Mouse (Mus musculus): ENCODE measurements at regions not wholly inside any gene's neighbourhood (a gene's known extent, or its start where the extent isn't known, plus 50 kb on each side); places are given as distances from the start of the nearest gene placed in this dataset.
A peak's percentile ranks its signal among the peaks of the same experiment; 100 is the strongest.

DNA sequence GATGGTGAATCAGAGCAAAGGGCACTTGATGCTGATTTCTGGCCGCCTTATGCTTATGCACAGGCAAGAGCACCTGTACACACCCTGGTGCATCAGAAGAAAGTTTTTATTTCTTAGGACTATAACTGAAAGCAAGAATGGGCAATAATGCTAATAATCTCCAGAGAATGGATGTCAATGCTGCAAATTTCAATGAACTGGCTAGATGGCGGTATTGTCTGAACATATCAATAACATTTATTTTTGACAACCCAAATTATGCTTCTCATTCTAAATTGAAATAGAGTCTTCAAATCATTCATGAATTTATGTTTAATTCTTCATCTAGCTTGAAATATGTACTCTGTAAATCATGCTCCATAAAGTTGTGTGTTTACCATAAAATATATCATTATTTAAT is 399.0 kb downstream of the Flrt2 start:
- Histone ChIP-seq H3K4me1 (replicated peaks; ENCODE audit: control insufficient read depth, insufficient read depth, low read length) (no peaks in the 10 kb centered on the region), H3K4me3 (replicated peaks; ENCODE audit: low read length) (no peak overlapping the region), H3K9me3 (ENCODE audit: control insufficient read depth, low read length) (no peaks in the 10 kb centered on the region), H3K36me3 (replicated peaks; ENCODE audit: control insufficient read depth, insufficient read depth) (no peaks in the 10 kb centered on the region), H3K27me3 (ENCODE audit: control insufficient read depth, insufficient read depth, low read length) (no peaks in the 10 kb centered on the region), H3K9ac (no peak overlapping the region), H3K4me2 (replicated peaks) (no peak overlapping the region), H3K27ac (no peak overlapping the region)
- 92% methylated on average over 2 of the region's 2 CpGs for WGBS
- DNase-seq (ENCODE audit: low spot score), result no peak
- ATAC-seq (ENCODE audit: low FRiP score), result no peak

DNA sequence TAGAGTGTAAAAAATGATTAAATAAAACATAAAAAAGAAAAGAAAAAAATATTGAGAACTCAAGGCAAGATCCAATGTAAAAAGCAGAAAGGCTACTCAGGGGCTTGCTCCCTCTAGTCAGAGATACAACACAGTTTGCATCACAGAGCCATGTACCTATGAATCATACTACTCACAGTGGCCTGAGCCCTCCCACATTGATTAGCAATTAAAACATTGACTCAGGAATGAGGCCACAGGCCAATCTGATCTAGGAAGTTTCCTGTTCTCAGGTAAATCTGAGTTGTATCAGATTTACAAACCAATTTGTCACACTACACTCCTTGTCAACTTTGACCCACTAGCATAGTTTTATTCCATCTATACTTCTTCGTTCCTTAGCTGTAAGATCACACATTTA is 414.2 kb downstream of the Flrt2 start:
- DNase-seq (ENCODE audit: low spot score) (no peak), ATAC-seq (ENCODE audit: low FRiP score) (no peak)
- 85% methylated on average over 1 of the region's 1 CpGs for WGBS
- no peaks in the 10 kb centered on the region for H3K4me1 ChIP-seq (replicated peaks; ENCODE audit: control insufficient read depth, insufficient read depth, low read length)
- no peaks in the 10 kb centered on the region for H3K27me3 ChIP-seq (ENCODE audit: control insufficient read depth, insufficient read depth, low read length)
- H3K9ac ChIP-seq, result no peak overlapping the region
- no peak overlapping the region for H3K4me3 ChIP-seq (replicated peaks; ENCODE audit: low read length)
- H3K4me2 ChIP-seq (replicated peaks), result no peak overlapping the region
- no peaks in the 10 kb centered on the region for H3K9me3 ChIP-seq (ENCODE audit: control insufficient read depth, low read length)
- no peak overlapping the region for H3K27ac ChIP-seq
- H3K36me3 ChIP-seq (replicated peaks; ENCODE audit: control insufficient read depth, insufficient read depth), result no peaks in the 10 kb centered on the region

DNA sequence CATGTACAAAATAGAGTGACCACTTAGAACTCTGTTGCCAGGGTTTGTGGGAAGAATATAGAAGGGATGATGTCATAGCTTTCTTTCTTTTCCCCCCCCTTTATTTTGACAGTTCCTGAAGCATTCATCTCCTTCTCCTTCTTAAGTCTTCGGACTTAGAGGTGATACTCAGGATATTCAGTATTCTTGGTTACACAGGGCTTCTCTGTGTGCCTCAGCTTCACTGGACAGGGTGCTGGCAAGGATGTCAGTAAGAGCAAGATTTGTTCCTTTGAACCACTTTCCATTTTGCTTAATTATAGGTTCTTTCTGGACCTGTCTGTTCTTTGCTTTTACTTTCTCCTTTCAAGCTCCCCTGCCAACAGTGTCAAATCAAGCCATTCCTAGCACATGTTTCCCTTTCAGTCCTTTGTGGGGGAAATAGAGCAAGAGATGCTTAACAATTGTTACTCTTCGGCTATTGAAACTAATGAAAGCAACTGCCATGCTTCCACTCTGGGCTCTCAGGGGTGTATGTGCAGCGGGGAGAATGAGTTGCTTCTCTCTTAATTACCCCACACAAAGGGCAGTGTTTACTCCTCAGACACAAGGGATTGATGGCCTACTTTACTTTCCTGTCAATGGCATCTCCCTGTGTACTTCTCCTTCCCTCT is 422.8 kb downstream of the Flrt2 start:
- peak; percentile 51; the same call in 1 of the 2 replicates for ATAC-seq (ENCODE audit: low FRiP score)
- no peak overlapping the region for H3K9ac ChIP-seq
- no peaks in the 10 kb centered on the region for H3K36me3 ChIP-seq (replicated peaks; ENCODE audit: control insufficient read depth, insufficient read depth)
- no peak overlapping the region for H3K27ac ChIP-seq
- no peaks in the 10 kb centered on the region for H3K27me3 ChIP-seq (ENCODE audit: control insufficient read depth, insufficient read depth, low read length)
- no peak overlapping the region for H3K4me3 ChIP-seq (replicated peaks; ENCODE audit: low read length)
- H3K4me1 ChIP-seq (replicated peaks; ENCODE audit: control insufficient read depth, insufficient read depth, low read length), result no peaks in the 10 kb centered on the region
- H3K4me2 ChIP-seq (replicated peaks), result no peak overlapping the region
- H3K9me3 ChIP-seq (ENCODE audit: control insufficient read depth, low read length), result no peaks in the 10 kb centered on the region
- no peak for DNase-seq (ENCODE audit: low spot score)
- WGBS, result 19% methylated on average over 3 of the region's 3 CpGs

DNA sequence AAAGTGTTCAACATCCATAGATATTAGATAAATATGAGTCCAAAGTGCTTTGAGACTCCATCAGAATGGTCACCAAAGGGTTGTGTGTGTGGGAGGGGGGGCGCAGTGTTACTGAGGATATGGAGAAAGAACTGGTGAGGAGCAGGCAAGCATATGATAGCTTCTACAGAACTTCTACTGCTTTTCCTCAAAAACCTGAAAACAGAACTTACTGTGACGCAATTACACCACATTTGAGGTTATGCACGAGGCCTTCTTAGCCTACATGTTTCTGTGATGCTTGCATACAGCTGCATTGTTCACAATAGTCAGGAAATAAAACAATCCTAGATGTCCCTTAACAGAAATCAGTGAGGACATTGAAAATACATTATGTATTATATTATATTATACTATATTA is 425.5 kb downstream of the Flrt2 start:
- ATAC-seq (ENCODE audit: low FRiP score), result no peak
- 92% methylated on average over 3 of the region's 3 CpGs for WGBS

DNA sequence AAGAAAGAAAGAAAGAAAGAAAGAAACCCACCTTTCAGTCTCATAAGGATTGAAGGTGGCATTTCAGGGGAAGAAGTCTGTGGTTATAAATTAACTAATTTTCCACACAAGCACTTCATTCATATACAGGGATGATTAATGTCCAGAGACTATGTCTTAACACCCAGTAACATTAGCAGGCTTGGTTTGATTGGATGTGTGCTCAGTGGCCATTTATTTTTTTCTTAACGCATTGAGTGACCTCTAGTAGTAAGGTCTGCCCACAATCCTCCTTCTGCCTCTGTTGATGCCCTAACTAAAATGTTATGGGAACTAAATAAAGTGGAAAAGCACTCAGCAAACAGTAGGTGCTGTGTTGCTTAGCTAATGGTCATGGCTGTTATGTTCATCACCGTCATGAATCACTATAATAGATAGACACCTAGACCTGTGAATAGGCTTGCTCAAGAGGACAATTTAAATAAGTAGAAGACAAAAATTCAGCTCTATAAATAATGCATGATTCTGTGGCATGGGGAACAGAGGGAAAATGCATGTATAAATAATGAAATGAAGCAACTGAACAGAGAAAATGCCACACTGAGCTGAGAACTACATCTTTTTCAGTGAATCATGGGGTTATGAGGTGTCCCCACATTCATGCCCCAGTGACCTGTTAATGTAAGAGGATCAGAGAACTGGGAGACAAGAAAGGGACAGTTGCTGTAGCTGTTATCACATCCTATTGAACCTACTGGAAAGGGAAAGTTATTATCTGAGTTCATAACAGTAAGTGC is 432.3 kb downstream of the Flrt2 start:
- H3K4me3 ChIP-seq (replicated peaks; ENCODE audit: low read length), result no peak overlapping the region
- 16% methylated on average over 2 of the region's 2 CpGs for WGBS
- no peak overlapping the region for H3K27ac ChIP-seq
- H3K27me3 ChIP-seq (ENCODE audit: control insufficient read depth, insufficient read depth, low read length), result no peaks in the 10 kb centered on the region
- H3K4me1 ChIP-seq (replicated peaks; ENCODE audit: control insufficient read depth, insufficient read depth, low read length), result no peaks in the 10 kb centered on the region
- H3K36me3 ChIP-seq (replicated peaks; ENCODE audit: control insufficient read depth, insufficient read depth), result no peaks in the 10 kb centered on the region
- DNase-seq (ENCODE audit: low spot score) (no peak), ATAC-seq (ENCODE audit: low FRiP score) (no peak)
- H3K4me2 ChIP-seq (replicated peaks), result no peak overlapping the region
- H3K9ac ChIP-seq, result no peak overlapping the region
- H3K9me3 ChIP-seq (ENCODE audit: control insufficient read depth, low read length), result no peaks in the 10 kb centered on the region

More for the DNA sequence above, 425.5 kb downstream of the Flrt2 start:
- Histone ChIP-seq H3K27ac (no peak overlapping the region), H3K4me1 (replicated peaks; ENCODE audit: control insufficient read depth, insufficient read depth, low read length) (no peaks in the 10 kb centered on the region), H3K27me3 (ENCODE audit: control insufficient read depth, insufficient read depth, low read length) (no peaks in the 10 kb centered on the region), H3K36me3 (replicated peaks; ENCODE audit: control insufficient read depth, insufficient read depth) (no peaks in the 10 kb centered on the region), H3K4me2 (replicated peaks) (no peak overlapping the region), H3K9ac (no peak overlapping the region), H3K4me3 (replicated peaks; ENCODE audit: low read length) (no peak overlapping the region), H3K9me3 (ENCODE audit: control insufficient read depth, low read length) (no peaks in the 10 kb centered on the region)
- no peak for DNase-seq (ENCODE audit: low spot score)

DNA sequence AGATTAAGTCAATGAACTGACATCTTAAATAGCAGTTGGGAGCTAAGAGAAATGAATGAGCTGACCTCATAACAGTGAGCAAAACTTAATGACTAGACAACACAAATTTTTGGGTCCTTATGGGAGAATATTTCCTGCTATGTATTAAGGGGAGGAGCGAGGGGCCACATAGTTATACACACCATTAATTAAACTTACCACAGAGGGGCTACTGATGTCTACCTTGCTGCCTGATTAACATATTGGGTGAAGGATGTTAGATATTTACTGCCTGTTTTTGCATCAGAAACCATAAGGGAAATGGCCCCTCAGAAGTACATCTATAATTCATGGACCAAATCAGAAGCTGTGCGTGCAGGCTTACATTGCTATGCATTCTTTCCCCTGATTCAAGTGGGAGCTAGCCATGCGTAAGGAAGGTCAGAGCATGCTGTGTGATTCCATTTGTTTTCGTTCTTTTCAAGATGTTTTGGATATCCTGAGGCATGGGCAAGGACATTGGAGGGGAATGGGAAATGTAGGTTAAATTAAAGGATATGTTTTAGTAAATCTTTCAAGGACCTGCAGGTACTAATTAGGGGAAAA is 437.9 kb downstream of the Flrt2 start:
- ATAC-seq (ENCODE audit: low FRiP score), result 0 out of 2 replicates have a peak, but pooled peaks have one; percentile 48
- Histone ChIP-seq H3K9ac (no peak overlapping the region), H3K4me2 (replicated peaks) (no peak overlapping the region), H3K27ac (no peak overlapping the region), H3K9me3 (ENCODE audit: control insufficient read depth, low read length) (no peaks in the 10 kb centered on the region), H3K4me1 (replicated peaks; ENCODE audit: control insufficient read depth, insufficient read depth, low read length) (no peaks in the 10 kb centered on the region), H3K27me3 (ENCODE audit: control insufficient read depth, insufficient read depth, low read length) (no peaks in the 10 kb centered on the region), H3K4me3 (replicated peaks; ENCODE audit: low read length) (no peak overlapping the region), H3K36me3 (replicated peaks; ENCODE audit: control insufficient read depth, insufficient read depth) (no peaks in the 10 kb centered on the region)
- 27% methylated on average over 4 of the region's 4 CpGs for WGBS
- DNase-seq (ENCODE audit: low spot score), result no peak

DNA sequence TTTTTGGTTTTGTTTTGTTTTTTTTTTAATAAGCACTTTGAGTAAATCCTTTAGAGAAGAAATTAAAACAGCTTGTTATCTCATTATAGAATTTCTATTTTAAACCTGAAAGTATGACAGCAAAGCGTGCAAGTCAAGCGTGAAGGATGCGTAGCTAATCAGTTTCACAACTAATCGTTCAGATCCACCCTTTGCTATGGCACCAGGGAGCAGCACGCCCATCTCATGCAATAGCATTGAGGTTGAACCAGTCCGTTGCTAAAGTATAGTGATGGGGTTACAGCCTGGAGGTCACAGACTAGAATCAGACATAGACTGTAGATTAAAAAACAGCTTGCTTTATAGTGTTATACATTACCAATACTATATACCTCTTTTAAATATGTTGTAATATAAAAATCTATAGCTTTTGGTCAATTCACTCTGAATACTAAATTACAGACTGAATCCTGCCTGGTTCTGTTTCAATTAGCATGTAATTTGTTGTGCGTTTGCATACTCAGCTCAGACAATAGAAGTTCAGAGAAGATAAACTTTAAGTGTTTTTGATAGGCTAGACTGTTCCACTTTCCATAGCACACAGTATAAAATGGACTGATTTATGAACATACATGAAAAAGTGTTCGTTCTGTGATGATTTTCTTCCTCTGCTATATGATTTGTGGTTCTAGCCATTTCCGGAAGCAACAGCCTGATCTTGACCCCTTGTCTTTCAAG is 438.9 kb downstream of the Flrt2 start:
- Histone ChIP-seq H3K27ac (no peak overlapping the region), H3K27me3 (ENCODE audit: control insufficient read depth, insufficient read depth, low read length) (no peaks in the 10 kb centered on the region), H3K36me3 (replicated peaks; ENCODE audit: control insufficient read depth, insufficient read depth) (no peaks in the 10 kb centered on the region), H3K4me3 (replicated peaks; ENCODE audit: low read length) (no peak overlapping the region), H3K4me1 (replicated peaks; ENCODE audit: control insufficient read depth, insufficient read depth, low read length) (no peaks in the 10 kb centered on the region), H3K9ac (no peak overlapping the region), H3K9me3 (ENCODE audit: control insufficient read depth, low read length) (no peaks in the 10 kb centered on the region), H3K4me2 (replicated peaks) (no peak overlapping the region)
- 33% methylated on average over 9 of the region's 9 CpGs for WGBS
- ATAC-seq (ENCODE audit: low FRiP score) (no peak), DNase-seq (ENCODE audit: low spot score) (no peak)

DNA sequence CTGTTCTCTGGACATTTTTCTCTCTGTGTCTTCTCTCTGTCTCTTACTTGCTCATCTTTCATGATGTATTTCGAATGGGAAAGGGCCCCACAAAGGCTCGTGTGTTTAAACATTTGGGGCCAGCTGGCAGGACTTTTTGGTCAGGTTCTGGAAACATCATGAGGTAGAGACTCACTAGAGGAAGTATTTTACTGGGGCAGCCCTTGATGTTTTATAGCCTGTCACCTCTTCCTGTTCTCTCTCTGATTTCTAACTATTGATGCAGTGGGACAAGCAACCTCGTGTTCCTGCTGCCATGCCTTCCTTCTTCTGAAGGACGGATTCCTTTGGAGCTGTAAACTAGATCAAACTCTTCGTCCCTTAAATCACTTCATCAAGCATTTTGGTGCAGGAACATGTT is 442.1 kb downstream of the Flrt2 start:
- H3K36me3 ChIP-seq (replicated peaks; ENCODE audit: control insufficient read depth, insufficient read depth), result no peaks in the 10 kb centered on the region
- no peaks in the 10 kb centered on the region for H3K9me3 ChIP-seq (ENCODE audit: control insufficient read depth, low read length)
- 77% methylated on average over 5 of the region's 5 CpGs for WGBS

DNA sequence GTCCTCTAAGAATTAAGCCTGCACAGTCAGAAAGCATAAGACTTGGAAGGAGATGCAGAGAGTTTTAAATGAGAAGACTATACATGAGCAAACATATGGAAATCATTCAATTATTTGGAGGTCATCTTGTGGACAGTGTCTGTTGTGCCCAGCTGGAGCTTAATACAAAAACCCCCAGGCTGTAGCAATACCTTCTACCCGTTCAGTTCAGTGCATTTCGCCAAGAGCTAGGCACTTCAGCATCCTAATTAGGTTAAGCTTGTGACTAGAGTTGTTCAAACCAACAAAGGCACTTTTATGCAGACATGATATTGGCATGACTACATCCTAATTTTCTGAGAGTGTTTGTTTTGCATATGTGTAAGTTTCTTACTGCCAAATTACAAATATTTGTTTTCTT is 449.7 kb downstream of the Flrt2 start:
- 28% methylated on average over 2 of the region's 2 CpGs for WGBS
- DNase-seq (ENCODE audit: low spot score) (no peak), ATAC-seq (ENCODE audit: low FRiP score) (no peak)
- Histone ChIP-seq H3K4me2 (replicated peaks) (no peak overlapping the region), H3K27ac (no peak overlapping the region), H3K36me3 (replicated peaks; ENCODE audit: control insufficient read depth, insufficient read depth) (no peaks in the 10 kb centered on the region), H3K4me1 (replicated peaks; ENCODE audit: control insufficient read depth, insufficient read depth, low read length) (no peaks in the 10 kb centered on the region), H3K9ac (no peak overlapping the region), H3K27me3 (ENCODE audit: control insufficient read depth, insufficient read depth, low read length) (no peaks in the 10 kb centered on the region), H3K4me3 (replicated peaks; ENCODE audit: low read length) (no peak overlapping the region), H3K9me3 (ENCODE audit: control insufficient read depth, low read length) (no peaks in the 10 kb centered on the region)

More for the DNA sequence above, 442.1 kb downstream of the Flrt2 start:
- no peak overlapping the region for H3K4me3 ChIP-seq (replicated peaks; ENCODE audit: low read length)
- H3K4me2 ChIP-seq (replicated peaks), result no peak overlapping the region
- DNase-seq (ENCODE audit: low spot score), result no peak
- H3K4me1 ChIP-seq (replicated peaks; ENCODE audit: control insufficient read depth, insufficient read depth, low read length), result no peaks in the 10 kb centered on the region
- no peak overlapping the region for H3K9ac ChIP-seq
- ATAC-seq (ENCODE audit: low FRiP score), result no peak
- H3K27me3 ChIP-seq (ENCODE audit: control insufficient read depth, insufficient read depth, low read length), result no peaks in the 10 kb centered on the region
- no peak overlapping the region for H3K27ac ChIP-seq

Measured in hindbrain, embryonic 14.5 days (tissue).